Mouse (Mus musculus) lung, postnatal 25 days (tissue): Measurements from ENCODE around the gene D11Wsu47e.

Source experiments
- DNase-seq: peaks from one replicate; pipeline ENCODE4 v3.0.0; 2022; ENCODE audit warnings: low spot score

D11Wsu47e gene

GRCm38 (mm10) chr11:113705966-113706652, 21.9 kb downstream of the D11Wsu47e start:
- no peak for DNase-seq

- no peak for DNase-seq
Observed at GRCm38 (mm10) chr11:113708629-113709213, 24.5 kb downstream of the D11Wsu47e start.

- no peak for DNase-seq
Observed at GRCm38 (mm10) chr11:113709272-113709671, 25.1 kb downstream of the D11Wsu47e start.

- no peak for DNase-seq
Observed at GRCm38 (mm10) chr11:113709731-113710256, 25.6 kb downstream of the D11Wsu47e start, which contains the start of gene Cpsf4l. Gene Cpsf4l (minus strand): TSS chr11:113710017.

- no peak for DNase-seq
Observed at GRCm38 (mm10) chr11:113710257-113710777, 26.1 kb downstream of the D11Wsu47e start.

- no peak for DNase-seq
Observed at GRCm38 (mm10) chr11:113711061-113711460, 26.8 kb downstream of the D11Wsu47e start.

- DNase-seq: no peak
Observed at GRCm38 (mm10) chr11:113715078-113715674, 31.0 kb downstream of the D11Wsu47e start.

GRCm38 (mm10) chr11:113716132-113716531, 31.9 kb downstream of the D11Wsu47e start:
- DNase-seq: no peak

GRCm38 (mm10) chr11:113717767-113718424, 33.7 kb downstream of the D11Wsu47e start:
- DNase-seq: peak; percentile 69

GRCm38 (mm10) chr11:113722405-113723090, 38.3 kb downstream of the D11Wsu47e start:
- DNase-seq: no peak

- DNase-seq: no peak
Observed at GRCm38 (mm10) chr11:113725235-113726048, 41.2 kb downstream of the D11Wsu47e start.

- no peak for DNase-seq
Observed at GRCm38 (mm10) chr11:113726994-113727888, 43.0 kb downstream of the D11Wsu47e start.

- DNase-seq: no peak
Observed at GRCm38 (mm10) chr11:113727992-113728391, 43.8 kb downstream of the D11Wsu47e start.

- DNase-seq: no peak
Observed at GRCm38 (mm10) chr11:113729239-113729638, 45.0 kb downstream of the D11Wsu47e start.

- DNase-seq: no peak
Observed at GRCm38 (mm10) chr11:113729917-113730316, 45.7 kb downstream of the D11Wsu47e start.

- DNase-seq: no peak
Observed at GRCm38 (mm10) chr11:113730879-113731278, 46.7 kb downstream of the D11Wsu47e start.

GRCm38 (mm10) chr11:113731945-113732612, 47.9 kb downstream of the D11Wsu47e start:
- no peak for DNase-seq

- DNase-seq: peak; percentile 87
Observed at GRCm38 (mm10) chr11:113733631-113734364, 49.6 kb downstream of the D11Wsu47e start.
